Mouse (Mus musculus) hindbrain, embryonic 15.5 days (tissue): ENCODE measurements at regions not wholly inside any gene's neighbourhood (a gene's known extent, or its start where the extent isn't known, plus 50 kb on each side); places are given as distances from the start of the nearest gene placed in this dataset.
A peak's percentile ranks its signal among the peaks of the same experiment; 100 is the strongest.

Source experiments
- ATAC-seq: fragments of 200-750 bp; cut with Nextera tagmentation; 2 replicates; pipeline ENCODE4 v1.8.0; 2017; ENCODE audit warnings: low read depth, moderate number of reproducible peaks, moderate TSS enrichment; ENCODE audit not compliant: low FRiP score
- H3K27ac ChIP-seq: fragments of 300-500 bp; sonication (generic); replicated peaks from 2 replicates; pipeline ENCODE4 v1.5.1; 2015; ENCODE audit warnings: mild to moderate bottlenecking, inconsistent platforms
- H3K27me3 ChIP-seq: fragments of 300-500 bp; sonication (generic); 2 replicates; pipeline ENCODE4 v1.6.1; 2015; ENCODE audit warnings: control low read depth, inconsistent platforms
- H3K36me3 ChIP-seq: fragments of 300-500 bp; sonication (generic); 2 replicates; pipeline ENCODE4 v1.6.1; 2015; ENCODE audit warnings: control low read depth, inconsistent platforms
- H3K4me1 ChIP-seq: fragments of 300-500 bp; sonication (generic); replicated peaks from 2 replicates; pipeline ENCODE4 v1.6.1; 2015; ENCODE audit warnings: control low read depth, inconsistent platforms
- H3K4me2 ChIP-seq: fragments of 300-500 bp; sonication (generic); 2 replicates; pipeline ENCODE4 v1.6.1; 2015; ENCODE audit warnings: moderate library complexity, mild to moderate bottlenecking, inconsistent platforms
- H3K4me3 ChIP-seq: fragments of 300-500 bp; sonication (generic); 2 replicates; pipeline ENCODE4 v1.5.1; 2015; ENCODE audit warnings: mild to moderate bottlenecking, inconsistent platforms
- H3K9ac ChIP-seq: fragments of 300-500 bp; sonication (generic); 2 replicates; pipeline ENCODE4 v1.6.1; 2015; ENCODE audit warnings: inconsistent platforms
- H3K9me3 ChIP-seq: fragments of 300-500 bp; sonication (generic); 2 replicates; pipeline ENCODE4 v1.6.1; 2016; ENCODE audit warnings: control low read depth, inconsistent platforms
- WGBS: fragments of 180-500 bp; shearing (Covaris S2); methylation state at CpG from one replicate; pipeline ENCODE4 v1.1.7; 2015; 5-methylcytosine and 5-hydroxymethylcytosine counted together

DNA sequence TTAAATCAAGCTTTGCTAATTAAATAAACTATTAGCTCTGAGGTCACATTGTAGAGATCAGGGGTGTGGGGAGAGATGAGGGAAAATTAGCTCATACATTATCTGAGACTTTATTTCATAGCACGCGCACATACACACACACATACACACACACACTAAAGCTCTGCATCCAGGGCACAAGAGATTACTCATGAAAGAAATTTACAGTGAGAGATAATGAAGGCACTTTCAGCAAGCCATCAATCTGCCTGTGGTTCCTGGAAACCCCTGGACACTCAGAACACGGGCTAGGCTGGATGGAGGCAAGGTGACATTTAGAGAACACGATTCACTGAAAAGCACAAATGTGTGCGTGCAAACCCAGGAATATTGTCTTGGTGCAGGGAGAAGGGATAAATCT, 60.2 kb downstream of the Scg2 start:
- H3K36me3 ChIP-seq, result no peaks in the 10 kb centered on the region
- H3K27me3 ChIP-seq, result no peaks in the 10 kb centered on the region
- H3K4me3 ChIP-seq, result no peak overlapping the region
- H3K4me2 ChIP-seq, result no peak overlapping the region
- H3K4me1 ChIP-seq, result no peaks in the 10 kb centered on the region
- ATAC-seq, result 0 out of 2 replicates have a peak, but pooled peaks have one; percentile 48
- H3K9ac ChIP-seq, result no peak overlapping the region
- peak overlapping the region; percentile 18; the same call in 1 of the 2 replicates for H3K27ac ChIP-seq
- WGBS, result 55% methylated on average over 5 of the region's 5 CpGs
- no peaks in the 10 kb centered on the region for H3K9me3 ChIP-seq

GRCm38 (mm10) chr1:79374811-79375210, 65.1 kb downstream of the Scg2 start:
- no peak overlapping the region for H3K4me2 ChIP-seq
- no peak overlapping the region for H3K9ac ChIP-seq
- no peak overlapping the region for H3K4me3 ChIP-seq
- no peak for ATAC-seq
- no peaks in the 10 kb centered on the region for H3K27me3 ChIP-seq
- H3K27ac ChIP-seq, result no peak overlapping the region
- H3K36me3 ChIP-seq, result no peaks in the 10 kb centered on the region
- no peaks in the 10 kb centered on the region for H3K9me3 ChIP-seq
- WGBS, result 42% methylated on average over 3 of the region's 3 CpGs
- H3K4me1 ChIP-seq, result no peaks in the 10 kb centered on the region

DNA sequence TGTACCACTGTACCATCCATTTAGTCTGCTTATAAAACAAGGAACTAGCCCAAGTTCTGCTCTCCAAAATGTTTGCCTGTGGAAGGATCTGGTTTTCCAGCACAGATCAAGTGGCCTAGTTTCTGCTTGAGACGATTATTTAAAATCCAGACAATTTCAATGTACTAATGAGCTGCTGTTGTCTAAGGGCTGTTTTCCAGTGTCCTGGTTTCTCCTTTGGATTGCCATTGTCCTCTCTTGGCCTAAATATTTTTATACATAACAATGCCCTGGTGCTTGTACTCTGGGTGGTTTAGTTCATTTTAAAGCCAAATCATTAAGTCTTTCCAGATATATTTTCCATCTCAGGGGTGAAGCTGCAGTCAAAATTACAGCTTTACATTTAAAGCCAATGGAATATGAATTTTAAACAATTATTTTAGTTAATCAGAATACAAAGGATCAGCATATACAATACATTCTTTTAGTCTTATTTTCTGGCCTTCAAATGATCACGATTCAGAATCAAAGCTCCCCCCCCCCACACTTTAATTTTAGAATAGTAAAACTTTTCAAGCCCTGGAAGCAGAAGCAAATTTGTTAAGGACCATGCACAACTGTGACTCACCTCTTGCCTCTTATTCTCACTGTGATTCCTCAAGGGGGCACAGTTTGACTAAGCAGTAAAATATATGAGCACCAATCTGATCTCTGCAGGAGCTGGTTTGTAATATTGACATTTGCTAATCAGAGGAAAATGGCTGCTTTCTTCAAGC, 82.5 kb downstream of the Scg2 start:
- Histone ChIP-seq H3K9me3 (no peaks in the 10 kb centered on the region), H3K4me3 (no peak overlapping the region), H3K27ac (no peak overlapping the region), H3K9ac (no peak overlapping the region), H3K36me3 (no peaks in the 10 kb centered on the region), H3K27me3 (no peaks in the 10 kb centered on the region), H3K4me2 (no peak overlapping the region), H3K4me1 (no peaks in the 10 kb centered on the region)
- ATAC-seq, result no peak
- 90% methylated on average over 2 of the region's 2 CpGs for WGBS

GRCm38 (mm10) chr1:79346511-79346910, 93.4 kb downstream of the Scg2 start:
- Histone ChIP-seq H3K9me3 (no peaks in the 10 kb centered on the region), H3K27me3 (no peaks in the 10 kb centered on the region), H3K4me1 (no peaks in the 10 kb centered on the region), H3K27ac (no peak overlapping the region), H3K9ac (no peak overlapping the region), H3K4me3 (no peak overlapping the region), H3K36me3 (no peaks in the 10 kb centered on the region), H3K4me2 (no peak overlapping the region)
- WGBS, result 76% methylated on average over 3 of the region's 3 CpGs
- no peak for ATAC-seq

DNA sequence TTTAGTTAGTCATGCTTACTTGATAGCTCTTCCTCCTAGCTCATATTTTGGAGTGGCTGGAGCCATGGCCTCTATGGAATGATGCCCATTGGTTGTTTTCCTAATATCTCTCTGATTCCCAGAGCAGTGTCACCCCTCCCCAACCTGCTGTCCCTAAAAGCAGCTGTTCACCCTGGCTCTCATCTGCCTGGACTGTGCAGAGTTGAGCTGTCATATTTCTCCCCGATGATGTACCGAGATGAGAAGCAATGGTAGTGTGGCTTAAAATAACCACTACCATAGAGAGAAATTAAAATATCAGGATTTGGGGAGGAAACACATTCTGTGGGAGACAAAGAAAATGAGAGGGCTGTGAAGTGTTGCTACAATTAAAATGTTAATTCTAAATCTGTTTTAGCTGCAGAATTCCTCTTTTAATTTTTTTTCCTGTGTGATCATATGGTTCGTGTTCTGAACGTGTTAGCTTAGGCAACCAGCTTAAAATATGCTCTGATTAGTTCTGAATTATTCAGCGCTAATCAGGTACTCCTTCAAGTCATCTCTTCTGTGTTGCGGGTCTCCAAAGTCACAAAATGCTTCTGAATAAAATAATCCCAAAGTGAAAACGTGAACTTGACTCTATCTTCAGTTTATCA, 104.3 kb downstream of the Scg2 start:
- no peak overlapping the region for H3K4me2 ChIP-seq
- no peak overlapping the region for H3K27ac ChIP-seq
- H3K4me1 ChIP-seq, result no peaks in the 10 kb centered on the region
- H3K4me3 ChIP-seq, result no peak overlapping the region
- H3K36me3 ChIP-seq, result no peaks in the 10 kb centered on the region
- WGBS, result 72% methylated on average over 7 of the region's 7 CpGs
- no peaks in the 10 kb centered on the region for H3K9me3 ChIP-seq
- no peak overlapping the region for H3K9ac ChIP-seq
- no peaks in the 10 kb centered on the region for H3K27me3 ChIP-seq
- no peak for ATAC-seq

GRCm38 (mm10) chr1:79317194-79317593, 122.7 kb downstream of the Scg2 start:
- Histone ChIP-seq H3K4me1 (no peaks in the 10 kb centered on the region), H3K4me3 (no peak overlapping the region), H3K9me3 (no peaks in the 10 kb centered on the region), H3K27ac (no peak overlapping the region), H3K27me3 (no peaks in the 10 kb centered on the region), H3K36me3 (no peaks in the 10 kb centered on the region), H3K9ac (no peak overlapping the region), H3K4me2 (no peak overlapping the region)
- WGBS, result 66% methylated on average over 5 of the region's 5 CpGs
- no peak for ATAC-seq

DNA sequence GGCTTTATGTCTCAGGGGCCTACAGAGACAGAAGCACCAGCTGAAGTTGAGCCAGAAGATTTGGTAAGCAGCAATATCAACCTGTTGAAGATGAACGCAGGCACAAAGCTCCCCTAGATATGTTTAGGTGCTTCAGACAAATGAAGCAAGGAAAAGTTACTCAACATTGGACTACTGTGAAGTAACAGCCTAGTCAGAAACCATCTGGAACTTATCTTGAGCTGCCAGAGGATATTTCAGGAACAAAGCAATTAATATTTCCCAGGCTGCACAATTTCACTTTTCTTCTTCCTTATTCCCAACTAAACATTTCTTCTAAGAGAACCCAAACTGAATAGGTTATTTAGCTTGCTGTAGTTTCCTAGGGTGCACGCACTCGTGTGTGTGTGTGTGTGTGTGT, 125.1 kb downstream of the Scg2 start:
- no peaks in the 10 kb centered on the region for H3K4me1 ChIP-seq
- no peak overlapping the region for H3K4me3 ChIP-seq
- H3K9ac ChIP-seq, result no peak overlapping the region
- no peaks in the 10 kb centered on the region for H3K36me3 ChIP-seq
- no peak overlapping the region for H3K4me2 ChIP-seq
- H3K27me3 ChIP-seq, result no peaks in the 10 kb centered on the region
- WGBS, result 83% methylated on average over 3 of the region's 3 CpGs
- ATAC-seq, result no peak
- no peak overlapping the region for H3K27ac ChIP-seq
- no peaks in the 10 kb centered on the region for H3K9me3 ChIP-seq

- Histone ChIP-seq H3K36me3 (no peaks in the 10 kb centered on the region), H3K4me2 (no peak overlapping the region), H3K27ac (no peak overlapping the region), H3K4me3 (no peak overlapping the region), H3K9me3 (no peaks in the 10 kb centered on the region), H3K4me1 (no peaks in the 10 kb centered on the region), H3K9ac (no peak overlapping the region), H3K27me3 (no peaks in the 10 kb centered on the region)
- WGBS, result 85% methylated on average over 5 of the region's 5 CpGs
- ATAC-seq, result no peak
These were observed 127.8 kb downstream of the Scg2 start for GRCm38 (mm10) chr1:79312153-79312552.

- no peak for ATAC-seq
- no peaks in the 10 kb centered on the region for H3K36me3 ChIP-seq
- 38% methylated on average over 2 of the region's 2 CpGs for WGBS
- no peaks in the 10 kb centered on the region for H3K9me3 ChIP-seq
- no peaks in the 10 kb centered on the region for H3K27me3 ChIP-seq
- H3K4me3 ChIP-seq, result no peak overlapping the region
- no peak overlapping the region for H3K27ac ChIP-seq
- H3K4me2 ChIP-seq, result no peak overlapping the region
- H3K4me1 ChIP-seq, result 0 out of 2 replicates have a peak, but pooled peaks cover 2% of the 10 kb centered on the region
- no peak overlapping the region for H3K9ac ChIP-seq
These were observed 136.3 kb downstream of the Scg2 start for GRCm38 (mm10) chr1:79303602-79304001.

- Histone ChIP-seq H3K9ac (no peak overlapping the region), H3K27ac (no peak overlapping the region), H3K4me1 (0 out of 2 replicates have a peak, but pooled peaks cover 2% of the 10 kb centered on the region), H3K9me3 (no peaks in the 10 kb centered on the region), H3K36me3 (no peaks in the 10 kb centered on the region), H3K27me3 (no peaks in the 10 kb centered on the region), H3K4me3 (no peak overlapping the region), H3K4me2 (no peak overlapping the region)
- ATAC-seq, result no peak
- 11% methylated on average over 2 of the region's 2 CpGs for WGBS
These were observed 140.3 kb downstream of the Scg2 start for GRCm38 (mm10) chr1:79299639-79300038.

- no peaks in the 10 kb centered on the region for H3K27me3 ChIP-seq
- H3K9ac ChIP-seq, result no peak overlapping the region
- H3K4me3 ChIP-seq, result no peak overlapping the region
- no peaks in the 10 kb centered on the region for H3K4me1 ChIP-seq
- H3K9me3 ChIP-seq, result no peaks in the 10 kb centered on the region
- no peak overlapping the region for H3K27ac ChIP-seq
- H3K36me3 ChIP-seq, result no peaks in the 10 kb centered on the region
- WGBS, result 84% methylated on average over 3 of the region's 3 CpGs
- H3K4me2 ChIP-seq, result no peak overlapping the region
- no peak for ATAC-seq
These were observed 180.2 kb downstream of the Scg2 start for GRCm38 (mm10) chr1:79259726-79260125.

DNA sequence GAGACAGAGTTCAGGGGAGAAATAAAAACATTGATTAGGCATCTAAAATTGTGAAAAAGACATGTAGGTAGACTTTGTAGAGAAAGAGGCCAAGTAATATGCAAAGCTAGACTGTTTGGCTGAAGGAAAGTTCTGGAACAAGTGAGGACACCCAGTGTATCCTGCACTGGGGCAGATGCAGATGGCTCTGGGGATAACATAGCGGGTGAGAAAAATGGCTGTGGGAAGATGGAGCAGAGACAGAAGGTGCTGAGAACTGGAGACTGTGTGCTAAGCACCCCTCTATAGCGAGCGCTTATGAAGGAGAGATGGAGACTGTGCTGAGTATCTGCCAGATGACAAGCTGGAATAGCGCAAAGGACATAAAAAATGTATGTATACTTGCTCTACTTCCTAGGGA, 226.9 kb downstream of the Scg2 start:
- H3K4me1 ChIP-seq, result no peaks in the 10 kb centered on the region
- no peak overlapping the region for H3K4me2 ChIP-seq
- no peak overlapping the region for H3K9ac ChIP-seq
- no peak overlapping the region for H3K27ac ChIP-seq
- H3K36me3 ChIP-seq, result no peaks in the 10 kb centered on the region
- no peak for ATAC-seq
- WGBS, result 92% methylated on average over 4 of the region's 4 CpGs
- H3K27me3 ChIP-seq, result no peaks in the 10 kb centered on the region
- H3K9me3 ChIP-seq, result no peaks in the 10 kb centered on the region
- H3K4me3 ChIP-seq, result no peak overlapping the region
